Mouse (Mus musculus) testis, postnatal 14 days (tissue): ENCODE data around the gene Tacc2.
"Not testable (repeated sequence)": the region's sequence is repeated elsewhere in the genome, so short reads cannot be mapped to it uniquely, and the experiment has no call there.

Experiments used
- DNase-seq: peaks from one replicate; pipeline ENCODE4 v3.0.0; 2021; ENCODE audit warnings: low spot score

The Tacc2 gene

DNA sequence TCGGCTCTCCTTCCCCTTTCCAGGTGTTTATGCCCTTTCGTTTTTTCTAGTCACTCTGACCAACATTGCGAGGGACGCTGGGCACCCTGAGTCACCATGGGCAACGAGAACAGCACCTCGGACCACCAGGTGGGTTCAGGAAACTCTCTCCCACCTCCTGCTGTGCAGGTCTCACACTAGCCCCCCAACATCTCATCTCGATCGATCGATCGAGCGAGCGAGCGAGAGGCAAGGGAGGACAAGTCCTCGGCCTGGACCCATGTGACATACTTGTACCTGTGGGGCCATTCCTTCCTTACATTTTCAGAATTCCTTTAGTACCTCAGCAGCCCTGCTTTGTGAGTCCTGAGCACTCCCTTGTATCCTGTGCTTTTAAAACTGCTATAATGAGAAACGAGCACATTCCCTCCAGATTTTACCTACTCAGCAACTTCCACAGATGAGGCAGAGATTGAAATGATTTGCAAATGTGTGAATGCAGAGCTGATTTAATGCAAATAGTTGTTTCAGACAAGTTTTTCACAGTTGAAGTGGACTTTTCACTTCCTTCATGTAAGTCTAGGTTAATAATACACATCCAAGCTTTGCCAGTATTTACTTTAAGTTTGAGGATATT, at the start of gene Tacc2:
Tacc2 (plus strand) TSS at position 51 of the 616 bp plus-strand sequence.
- DNase-seq: no peak

GRCm38 (mm10) chr7:130531138-130531537, 46.1 kb upstream of the Tacc2 start:
- DNase-seq: not testable (repeated sequence)

DNA sequence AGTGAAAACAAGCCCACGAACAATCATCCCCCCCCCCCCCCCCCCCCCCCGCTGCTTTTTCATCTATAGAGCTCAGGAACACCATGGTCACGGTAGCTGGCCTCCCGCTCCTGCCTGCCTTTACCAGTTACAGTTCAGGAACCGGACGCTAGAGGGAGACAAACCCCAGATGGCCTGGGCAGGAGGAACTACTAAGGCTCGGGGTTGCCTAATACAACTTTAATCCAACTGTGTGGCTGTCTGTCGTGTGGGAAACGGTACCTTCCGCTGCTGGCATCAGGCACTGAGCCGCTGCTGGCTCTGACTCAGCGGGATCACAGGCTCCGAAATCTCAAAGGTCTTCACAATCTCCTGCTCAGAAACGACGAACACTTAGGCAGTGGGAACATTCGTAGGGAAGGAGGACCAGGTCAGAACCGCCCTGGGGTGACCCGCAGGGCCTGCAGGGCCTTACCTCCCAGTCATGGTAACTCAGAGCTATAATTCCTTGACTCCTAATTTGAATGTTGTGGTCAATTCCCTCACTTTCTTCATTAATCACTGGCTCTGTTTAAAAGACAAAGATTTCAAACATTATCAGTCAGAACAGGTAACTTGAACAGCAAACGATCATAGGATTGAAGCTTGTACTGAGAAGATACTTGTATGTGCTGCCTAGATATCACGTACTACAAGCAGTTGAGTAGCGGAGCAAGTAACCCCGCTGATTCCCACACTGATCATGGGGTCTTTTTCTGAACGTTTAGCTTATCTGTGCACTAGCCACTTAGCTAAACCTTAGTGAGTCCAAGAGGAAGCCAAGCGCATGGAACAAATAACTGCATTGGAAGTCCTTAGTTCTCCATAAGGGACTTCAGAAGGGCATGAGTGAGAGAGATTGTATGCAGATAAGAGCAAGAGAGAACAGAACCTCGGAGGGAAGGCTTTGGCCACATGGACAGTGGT, 43.6 kb upstream of the Tacc2 start:
- peak; percentile 75 for DNase-seq

GRCm38 (mm10) chr7:130535174-130535573, 42.1 kb upstream of the Tacc2 start:
- no peak for DNase-seq

DNA sequence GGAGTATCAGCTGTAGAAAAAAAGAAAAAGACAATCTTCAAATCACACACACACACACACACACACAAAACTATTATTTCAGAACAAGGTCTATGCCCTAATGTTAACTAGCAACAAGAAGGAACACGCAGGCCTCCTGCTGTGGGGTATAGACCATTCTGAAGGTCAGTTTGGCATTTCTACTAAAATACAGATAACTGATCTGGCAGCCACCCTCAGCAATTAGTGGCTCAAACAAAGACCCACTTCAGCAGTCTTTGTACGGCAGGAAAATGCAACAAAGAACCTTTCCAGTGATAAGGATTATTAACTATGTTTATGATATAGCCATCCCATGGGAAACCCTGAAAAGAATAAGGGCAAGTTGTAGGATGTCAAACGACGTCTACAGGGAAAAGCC, 40.2 kb upstream of the Tacc2 start:
- DNase-seq: peak; percentile 73

DNA sequence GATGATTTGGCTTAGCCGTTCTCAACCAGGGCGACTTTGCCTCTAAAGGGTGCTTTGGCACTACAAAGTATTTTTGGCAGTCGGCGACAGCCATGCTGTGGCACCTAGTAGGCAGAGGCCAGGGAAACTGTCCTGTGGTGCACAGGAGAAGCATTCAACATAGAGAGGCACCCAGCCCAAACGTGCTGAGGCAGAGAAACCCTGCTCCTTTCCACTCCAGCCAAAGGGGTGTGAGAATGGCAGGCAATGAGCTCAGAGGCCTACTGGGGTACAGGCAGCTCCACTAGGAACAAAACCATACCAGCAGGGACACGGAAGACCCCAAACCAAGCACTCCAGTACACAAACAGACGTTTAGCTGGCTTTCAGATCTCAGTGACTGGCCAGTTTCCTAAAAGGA, 37.1 kb upstream of the Tacc2 start:
- DNase-seq: no peak

GRCm38 (mm10) chr7:130543181-130543580, 34.1 kb upstream of the Tacc2 start:
- no peak for DNase-seq

DNA sequence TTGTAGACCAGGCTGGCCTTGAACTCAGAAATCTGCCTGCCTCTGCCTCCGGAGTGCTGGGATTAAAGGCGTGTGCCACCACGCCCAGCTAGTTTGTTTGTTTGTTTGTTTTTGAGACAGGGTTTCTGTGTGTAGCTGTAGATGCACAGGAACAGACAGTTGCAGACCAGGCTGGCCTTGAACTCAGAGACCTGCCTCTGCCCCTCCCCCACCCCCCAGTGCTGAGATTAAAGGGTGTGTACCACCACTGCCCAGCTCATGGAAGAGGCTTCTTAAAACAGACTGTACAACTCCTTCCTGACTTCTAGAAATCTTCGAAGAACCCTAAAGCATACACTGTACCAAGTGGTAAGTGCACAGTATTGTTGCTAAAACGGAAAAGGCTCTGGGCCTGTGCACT, 31.8 kb upstream of the Tacc2 start:
- DNase-seq: no peak

DNA sequence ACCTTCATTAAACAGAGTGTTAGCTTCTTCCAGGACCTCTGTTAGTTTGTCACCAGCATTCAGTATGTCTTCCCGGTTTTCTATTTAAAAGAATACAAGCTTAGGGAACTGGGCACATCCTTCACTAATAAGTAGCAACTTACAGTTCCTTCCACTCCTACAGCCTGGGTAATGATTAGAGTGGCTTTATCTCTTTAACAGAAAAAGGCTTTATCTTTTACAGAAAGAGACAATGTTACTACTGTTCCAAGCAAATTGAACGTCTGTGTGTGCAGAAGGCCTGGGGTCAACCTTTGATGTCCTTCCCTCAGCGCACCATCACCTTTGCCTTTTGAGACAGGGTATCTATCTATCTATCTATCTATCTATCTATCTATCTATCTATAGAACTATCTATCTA, 31.3 kb upstream of the Tacc2 start:
- peak; percentile 31 for DNase-seq

- no peak for DNase-seq
Observed at GRCm38 (mm10) chr7:130546421-130546790, 30.8 kb upstream of the Tacc2 start.

DNA sequence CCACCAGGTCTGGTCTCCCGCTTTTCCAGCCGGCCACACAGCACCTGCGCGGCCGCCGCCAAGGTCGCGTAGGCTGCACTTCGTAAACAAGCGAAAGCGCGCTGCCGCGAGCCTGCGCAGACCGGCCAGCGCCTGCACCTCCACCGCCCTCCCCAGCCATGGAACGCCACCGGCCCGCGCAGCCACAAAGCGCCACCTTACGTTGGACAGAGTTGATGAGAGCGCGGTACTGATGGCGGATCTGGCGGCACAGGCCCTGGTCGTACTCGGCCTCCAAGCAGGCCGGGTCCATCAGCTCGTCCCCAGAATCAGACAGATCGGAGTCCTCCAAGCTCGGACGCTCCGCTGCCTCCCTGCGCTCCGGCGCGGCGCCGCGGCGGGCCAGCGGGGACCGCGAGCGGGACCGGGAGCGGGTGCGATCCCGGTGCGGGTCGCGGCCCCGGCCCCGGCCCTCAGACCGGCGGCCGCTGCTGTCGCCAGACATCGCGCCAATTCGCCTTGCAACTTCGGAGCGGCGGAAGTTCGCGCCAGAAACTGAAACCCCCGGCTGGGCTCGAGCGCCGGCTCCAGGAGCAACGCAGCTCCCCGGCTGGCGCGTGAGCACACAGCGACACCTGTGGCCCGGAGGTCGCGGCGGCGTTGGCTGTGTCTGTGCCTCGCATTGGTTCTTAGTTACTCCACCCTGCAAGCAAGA, 30.3 kb upstream of the Tacc2 start:
- peak; percentile 89 for DNase-seq

DNA sequence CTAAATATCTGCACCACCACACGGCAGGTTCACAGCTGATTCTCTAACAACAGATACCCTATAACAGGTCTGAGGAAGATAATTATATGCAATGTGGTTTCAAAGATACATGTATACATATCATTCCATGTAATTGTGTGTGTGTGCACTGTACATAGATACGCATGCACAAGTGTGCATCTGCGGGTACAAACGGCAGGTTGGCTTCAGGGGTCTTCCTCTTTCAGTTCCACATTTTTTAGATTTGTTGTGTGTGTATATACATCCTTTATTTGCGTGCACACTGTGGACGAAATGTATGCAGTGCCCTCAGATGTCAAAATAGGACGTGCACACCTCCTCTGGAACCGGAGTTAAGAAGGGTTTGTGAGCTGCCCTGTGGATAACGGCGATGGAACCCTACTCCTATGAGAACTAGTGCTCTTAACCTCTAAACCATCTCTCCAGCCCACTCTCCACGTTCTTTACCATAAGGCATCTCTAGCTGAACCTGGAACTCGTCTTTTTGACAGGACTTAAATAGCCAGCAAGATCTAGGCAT, 29.5 kb upstream of the Tacc2 start:
- no peak for DNase-seq

GRCm38 (mm10) chr7:130552780-130553179, 24.5 kb upstream of the Tacc2 start:
- no peak for DNase-seq

DNA sequence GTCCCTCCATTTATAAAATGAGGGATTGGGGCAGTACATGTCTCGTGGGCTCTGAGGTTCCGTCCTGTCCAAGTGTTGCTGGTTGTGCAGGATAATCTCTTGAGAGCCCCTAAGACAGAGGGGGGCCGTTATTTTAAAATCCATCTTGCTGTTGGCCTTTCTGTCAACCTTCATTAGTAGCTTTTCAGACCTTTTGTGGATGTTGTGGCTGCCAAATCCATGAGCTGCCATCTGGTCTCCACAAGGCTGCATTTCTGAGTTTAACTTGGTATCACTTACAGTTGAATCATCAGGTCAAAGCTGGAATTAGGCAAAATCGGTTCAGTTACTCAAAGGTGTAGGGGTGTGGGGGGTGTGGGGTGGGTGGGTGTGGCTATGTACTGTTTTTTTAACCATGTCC, 23.9 kb upstream of the Tacc2 start:
- no peak for DNase-seq

DNA sequence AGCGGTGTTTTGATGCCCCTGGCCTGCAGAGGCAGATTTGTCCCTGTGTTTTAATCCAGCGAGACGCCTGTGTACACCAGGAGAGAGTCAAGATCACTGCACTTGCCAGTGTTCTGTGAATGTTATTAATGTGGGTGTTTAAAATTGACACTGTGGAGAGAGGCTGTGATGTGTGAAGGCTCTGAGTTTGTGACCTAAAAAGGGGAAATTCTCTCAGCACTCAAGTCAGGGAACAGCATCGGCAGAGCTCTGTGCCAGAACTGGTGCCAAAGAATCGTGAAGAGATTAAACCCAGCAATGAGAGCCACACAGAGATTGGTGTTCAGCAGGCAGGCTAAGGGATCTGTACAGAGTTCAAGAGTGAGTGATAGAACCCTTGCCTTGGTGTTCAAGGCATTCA, 21.6 kb upstream of the Tacc2 start:
- DNase-seq: no peak

DNA sequence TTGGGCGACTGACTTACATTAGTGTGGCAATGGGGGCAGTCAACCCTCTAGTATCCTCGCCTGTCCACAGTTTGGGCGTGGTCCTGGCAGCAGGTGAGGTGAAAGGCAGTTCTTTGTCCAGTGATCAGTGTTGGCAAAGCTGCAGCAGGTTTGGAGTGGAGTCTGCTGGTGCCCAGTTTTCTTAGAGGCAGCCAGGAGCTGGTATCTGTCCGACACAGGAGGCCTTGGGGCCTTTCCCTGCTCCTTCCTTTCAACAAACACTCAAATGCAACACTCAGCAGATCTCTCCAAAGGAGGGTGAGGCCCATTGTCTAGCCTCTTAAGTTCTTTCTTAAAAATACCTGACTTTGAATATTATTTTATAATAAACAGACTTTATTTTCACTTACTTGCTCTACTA, 18.6 kb upstream of the Tacc2 start:
- DNase-seq: no peak

GRCm38 (mm10) chr7:130560933-130561332, 16.3 kb upstream of the Tacc2 start:
- DNase-seq: no peak

DNA sequence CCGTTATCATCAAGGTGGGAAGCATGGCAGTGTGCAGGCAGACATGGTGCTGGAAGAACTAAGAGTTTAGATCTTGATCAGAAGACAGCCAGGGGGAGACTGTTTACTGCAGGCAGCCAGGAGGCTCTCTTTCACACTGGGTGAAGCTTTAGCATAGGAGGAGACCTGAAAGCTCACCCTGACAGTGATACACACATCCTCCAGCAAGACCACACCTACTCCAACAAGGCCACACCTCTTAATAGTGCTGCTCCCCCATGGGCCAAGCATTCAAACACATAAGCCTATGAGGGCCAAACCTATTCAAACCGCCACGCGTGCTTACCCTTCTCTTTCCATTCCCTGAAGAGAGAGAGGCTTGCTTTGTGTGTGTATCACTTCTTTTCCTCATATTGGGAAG, 14.0 kb upstream of the Tacc2 start:
- DNase-seq: no peak

- DNase-seq: no peak
Observed at GRCm38 (mm10) chr7:130563880-130564279, 13.4 kb upstream of the Tacc2 start.

- DNase-seq: no peak
Observed at GRCm38 (mm10) chr7:130564596-130564995, 12.6 kb upstream of the Tacc2 start.

GRCm38 (mm10) chr7:130568783-130569436, 8.3 kb upstream of the Tacc2 start:
- DNase-seq: no peak

DNA sequence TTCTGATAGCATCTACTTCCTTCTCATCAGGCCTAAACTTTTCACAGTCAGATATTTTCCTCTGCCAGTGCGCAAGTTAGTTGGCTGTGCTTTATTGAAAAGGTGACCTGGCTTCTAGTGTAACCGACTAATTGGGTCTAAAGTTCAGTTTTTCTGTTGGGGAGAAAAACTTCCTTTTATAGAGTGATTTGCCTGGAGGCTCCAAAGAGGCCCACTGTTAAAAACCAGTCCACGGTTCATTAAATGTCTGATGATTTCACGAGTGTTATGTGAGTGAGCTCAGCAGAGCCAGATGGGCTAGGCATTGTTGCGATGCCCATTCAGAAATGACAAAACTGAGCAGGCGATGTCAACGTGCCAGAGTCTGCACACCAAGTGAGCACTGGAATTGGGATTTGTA, 6.8 kb upstream of the Tacc2 start:
- no peak for DNase-seq
